Mouse (Mus musculus): Measurements from ENCODE around the gene Thoc7.

The Thoc7 gene

DNA sequence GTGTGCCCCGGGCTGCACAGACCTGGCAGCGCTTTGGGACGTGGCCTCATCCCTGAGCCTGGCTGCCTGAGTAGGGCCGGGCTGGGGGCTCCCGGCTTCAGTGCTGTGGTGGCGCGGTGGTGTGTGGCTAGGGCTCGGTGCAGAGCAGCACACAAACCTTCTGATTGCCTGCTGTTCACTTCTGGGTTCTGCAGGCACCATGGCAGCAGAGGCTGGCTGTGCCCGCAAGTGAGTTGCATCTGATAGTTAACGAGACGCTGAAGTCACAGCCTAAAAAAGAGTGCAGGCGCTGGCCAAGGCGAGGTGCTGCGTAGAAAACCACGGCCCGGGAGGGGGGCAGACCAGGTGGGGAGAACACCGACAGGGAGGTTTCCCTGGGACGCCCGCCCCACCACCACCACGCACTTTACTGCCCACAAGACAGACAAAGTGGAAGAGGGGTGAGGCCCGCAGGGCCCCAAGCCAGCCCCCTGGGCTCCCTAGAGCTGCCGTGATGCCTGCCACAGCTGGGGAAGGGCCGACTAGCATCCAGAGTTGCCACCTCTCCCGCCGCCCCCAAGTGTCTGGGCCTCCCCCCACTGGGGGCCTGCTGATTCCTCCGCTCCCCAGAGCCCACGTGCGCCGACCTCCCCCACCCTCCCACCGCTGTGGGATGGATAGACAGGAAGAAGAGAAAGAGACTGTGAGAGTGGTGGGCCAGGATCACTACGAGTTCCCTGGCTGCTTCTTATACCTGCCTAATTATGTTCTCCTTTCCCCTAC, 28.2 kb downstream of the Thoc7 start:
- DNase-seq (ENCODE audit: low spot score), result peak; percentile 2

DNA sequence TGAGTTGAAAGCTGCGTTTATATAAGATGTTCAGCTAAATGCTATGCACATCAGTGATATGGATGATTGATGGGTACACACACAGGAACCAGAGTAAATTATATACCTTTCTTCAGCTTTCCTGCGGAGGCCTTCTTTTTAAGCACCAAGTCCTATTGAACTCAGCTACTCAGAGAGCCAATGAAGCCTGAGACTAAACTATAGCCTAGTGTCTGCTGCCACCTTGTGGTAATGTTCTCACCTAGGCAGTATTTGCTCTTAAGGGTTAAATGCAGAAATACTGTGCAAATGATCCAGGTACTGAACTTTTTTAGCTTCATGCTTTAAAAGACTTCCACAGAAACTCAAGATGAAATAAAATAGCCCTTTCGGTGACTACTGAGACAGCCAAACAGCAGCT, 44.0 kb downstream of the Thoc7 start:
- peak; percentile 16 for DNase-seq (ENCODE audit: low spot score)

- DNase-seq (ENCODE audit: low spot score), result no peak
Observed at GRCm38 (mm10) chr14:13917208-13917607, 44.4 kb downstream of the Thoc7 start.

- DNase-seq (ENCODE audit: low spot score), result no peak
Observed at GRCm38 (mm10) chr14:13915207-13915606, 46.4 kb downstream of the Thoc7 start.

DNA sequence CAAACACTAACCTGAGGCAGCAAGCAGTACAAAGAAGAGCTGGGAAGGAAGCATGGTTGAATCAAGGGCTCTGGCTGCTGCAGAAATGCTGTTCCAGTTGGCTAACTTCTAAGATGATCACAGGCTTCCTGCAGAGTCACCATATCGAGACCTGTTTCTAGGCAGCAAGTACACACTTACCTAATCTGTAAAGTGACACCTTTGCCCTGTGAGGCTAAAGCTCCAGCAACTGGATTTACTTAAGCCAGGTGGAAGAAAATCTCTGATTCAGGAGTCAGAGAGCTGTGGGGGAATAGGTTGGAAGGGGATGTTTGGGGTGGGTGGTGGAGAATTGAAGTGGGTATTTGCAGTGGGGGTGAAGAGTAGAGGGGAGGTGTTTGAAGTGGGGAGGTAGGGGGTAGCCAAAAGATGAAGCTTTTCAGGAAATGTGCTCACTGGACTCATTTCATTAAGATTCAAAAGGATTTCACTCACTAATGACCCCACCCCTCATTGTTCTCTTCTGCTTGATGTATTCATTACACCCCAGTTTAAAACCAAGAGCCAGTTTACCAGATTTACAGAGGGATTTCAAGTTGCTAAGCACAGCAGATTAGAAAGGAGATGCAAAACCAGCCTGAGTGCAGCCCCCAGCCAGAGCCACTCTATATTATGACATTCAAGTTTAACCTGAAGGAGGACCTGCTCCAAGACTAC, 47.1 kb downstream of the Thoc7 start, which contains the start of gene Gm281:
Gene Gm281, minus strand, starts transcription at position 92 of the 696 bp plus-strand sequence.
- no peak for DNase-seq (ENCODE audit: low spot score)

DNA sequence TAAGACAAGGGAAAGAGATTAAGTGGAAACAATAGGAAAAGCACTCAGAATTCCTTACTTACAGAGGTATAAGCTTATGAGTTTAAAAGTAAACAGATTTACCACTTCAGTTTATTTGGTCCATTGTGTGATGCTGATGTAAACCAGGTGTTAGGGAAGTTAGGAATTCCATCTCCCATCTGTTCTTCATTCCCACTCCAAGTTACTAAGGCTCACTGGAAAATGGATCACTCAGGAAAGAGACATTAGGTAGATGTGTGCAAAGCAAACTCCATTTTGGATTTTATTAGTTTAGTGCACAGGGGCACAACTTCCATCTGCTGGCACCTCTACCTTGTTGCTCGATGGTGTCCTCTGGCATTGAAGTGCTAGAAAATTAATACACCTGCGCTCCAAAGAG, 51.5 kb downstream of the Thoc7 start:
- no peak for DNase-seq (ENCODE audit: low spot score)

DNA sequence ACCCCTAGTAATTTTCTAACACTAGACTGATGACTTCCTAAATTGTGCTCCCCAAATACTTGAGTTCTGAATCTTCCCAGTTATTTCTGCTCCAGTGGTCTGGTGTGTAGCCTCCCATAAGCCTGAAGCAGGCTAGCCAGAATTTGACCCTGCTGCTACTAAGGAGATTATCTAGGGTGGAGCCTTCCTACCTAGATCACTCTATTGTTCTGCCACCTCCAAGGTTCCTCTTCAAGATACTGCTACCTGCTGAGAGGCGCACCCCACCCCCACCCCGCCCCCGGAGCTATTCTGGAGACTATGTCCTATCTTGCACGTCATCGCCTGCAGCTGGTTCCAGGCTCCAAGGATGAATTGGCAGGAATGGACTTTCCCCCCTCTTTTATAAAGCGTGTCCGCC, 54.5 kb downstream of the Thoc7 start:
- DNase-seq (ENCODE audit: low spot score), result no peak

DNA sequence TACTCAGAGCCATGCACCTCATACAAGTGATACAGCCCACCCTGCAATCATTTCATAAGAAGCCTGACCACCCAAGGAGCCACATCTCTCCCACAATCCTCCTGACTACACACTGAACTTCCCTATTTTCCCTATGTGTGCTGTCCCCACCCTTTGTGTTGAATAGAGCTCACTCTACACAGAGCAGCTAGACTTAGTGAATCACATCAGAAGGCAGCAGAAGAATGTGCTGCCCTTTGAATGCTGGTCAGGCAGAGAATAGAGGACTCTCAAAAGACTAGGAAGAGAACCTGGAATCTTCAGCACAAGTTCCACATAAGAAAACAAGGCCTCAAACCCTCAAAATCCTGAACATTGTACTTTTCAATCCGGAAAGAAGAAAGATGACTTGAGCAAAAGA, 55.2 kb downstream of the Thoc7 start:
- DNase-seq (ENCODE audit: low spot score), result no peak

DNA sequence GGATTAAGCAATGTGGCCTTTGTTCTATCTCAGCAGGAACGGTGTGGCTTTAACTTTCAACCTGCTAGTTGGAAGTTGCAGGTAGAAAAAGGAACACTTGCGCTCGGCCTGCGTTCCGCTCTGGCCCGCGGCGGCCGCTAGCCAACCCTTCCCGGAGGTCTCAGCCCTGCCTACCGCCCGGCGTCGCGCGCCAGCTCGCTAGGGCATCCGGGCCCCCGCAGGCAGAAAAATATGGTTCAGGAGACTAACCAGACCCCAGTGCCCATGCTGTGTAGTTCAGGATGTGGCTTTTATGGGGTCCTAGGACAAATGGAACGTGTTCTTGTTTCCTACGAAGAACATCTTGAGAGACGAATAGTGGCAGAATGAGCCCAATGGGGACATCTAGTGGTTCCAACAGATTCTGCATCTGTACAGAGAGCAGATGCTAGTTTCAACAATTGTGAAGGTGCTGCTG, 60.0 kb downstream of the Thoc7 start:
- peak; percentile 11 for DNase-seq (ENCODE audit: low spot score)

Data from T-cell, adult 2 months (primary cell).